Mouse (Mus musculus) lung, postnatal 14 days (tissue): ENCODE measurements around the gene Micall2.
"Not testable (repeated sequence)": the region's sequence is repeated elsewhere in the genome, so short reads cannot be mapped to it uniquely, and the experiment has no call there.

Experiments
- DNase-seq: peaks from one replicate; pipeline ENCODE4 v3.0.0; 2021

The Micall2 gene

DNA sequence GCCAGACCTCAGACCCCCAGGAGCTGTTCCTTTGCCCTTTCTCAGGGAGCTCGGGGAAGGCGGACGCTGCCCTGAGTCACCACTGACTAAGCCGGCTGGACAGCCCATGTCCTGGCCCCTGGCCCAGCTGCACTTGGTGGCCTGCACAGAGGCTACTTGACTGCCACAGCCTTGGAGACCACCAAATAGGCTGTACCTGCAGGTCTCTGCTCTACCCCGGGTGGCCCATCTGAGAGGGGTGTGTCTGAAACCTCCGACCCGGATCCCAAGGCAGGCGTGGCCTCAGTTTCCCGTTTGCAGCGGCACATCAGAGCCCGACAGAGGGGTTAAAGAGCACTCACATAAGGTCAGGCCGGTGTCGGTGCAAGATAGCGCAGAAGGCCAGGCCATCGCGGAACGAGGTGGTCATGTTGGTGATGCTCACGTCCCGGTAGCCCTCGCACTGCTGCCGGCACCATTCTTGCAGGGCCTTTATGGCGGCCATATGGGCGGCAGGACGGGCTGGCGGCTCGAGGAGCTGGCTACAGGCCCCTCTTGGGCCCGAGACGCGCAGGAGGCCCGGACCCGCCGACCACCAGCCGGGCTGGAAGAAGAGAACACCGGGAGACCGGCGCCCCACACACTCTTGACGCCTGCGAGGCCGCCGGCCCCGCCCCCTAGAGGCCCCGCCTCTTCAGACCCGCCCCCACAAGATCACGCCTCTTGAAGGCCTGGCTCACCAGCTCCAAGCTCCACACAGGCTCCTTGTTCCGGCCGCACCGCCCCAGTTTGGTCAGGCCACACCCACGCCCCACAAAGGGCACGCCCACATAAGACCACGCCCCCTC lies at the start of gene Micall2:
TSS of gene Micall2 (minus strand) at position 660 of the 827 bp plus-strand sequence.
- DNase-seq: peak; percentile 96

DNA sequence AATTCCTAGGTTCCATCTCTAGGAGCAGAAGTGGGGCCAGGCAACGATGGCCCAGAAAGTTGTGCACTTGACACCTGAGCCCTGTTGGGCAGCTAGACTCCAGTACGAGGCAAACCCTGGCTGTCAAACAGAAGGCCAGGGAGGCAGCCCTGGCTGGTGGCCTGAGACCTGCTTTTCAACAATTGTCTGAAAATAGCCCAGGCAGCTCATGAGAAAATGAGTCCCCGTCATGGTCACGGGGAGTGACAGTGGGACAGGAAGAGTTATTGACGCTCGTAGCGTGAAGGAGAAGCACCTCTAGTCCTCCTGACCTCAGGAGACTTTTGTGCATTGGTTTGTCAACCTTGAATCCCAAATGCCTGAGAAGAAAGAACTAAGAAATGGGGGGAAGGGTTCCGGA lies 45.3 kb upstream of the Micall2 start:
- DNase-seq: no peak

GRCm38 (mm10) chr5:139776966-139777365 lies 40.8 kb upstream of the Micall2 start:
- DNase-seq: no peak

- DNase-seq: peak; percentile 98
These were observed 39.2 kb upstream of the Micall2 start, which contains the start of gene Ints1 for GRCm38 (mm10) chr5:139775216-139775926. TSS of gene Ints1 (minus strand) at chr5:139775674.

DNA sequence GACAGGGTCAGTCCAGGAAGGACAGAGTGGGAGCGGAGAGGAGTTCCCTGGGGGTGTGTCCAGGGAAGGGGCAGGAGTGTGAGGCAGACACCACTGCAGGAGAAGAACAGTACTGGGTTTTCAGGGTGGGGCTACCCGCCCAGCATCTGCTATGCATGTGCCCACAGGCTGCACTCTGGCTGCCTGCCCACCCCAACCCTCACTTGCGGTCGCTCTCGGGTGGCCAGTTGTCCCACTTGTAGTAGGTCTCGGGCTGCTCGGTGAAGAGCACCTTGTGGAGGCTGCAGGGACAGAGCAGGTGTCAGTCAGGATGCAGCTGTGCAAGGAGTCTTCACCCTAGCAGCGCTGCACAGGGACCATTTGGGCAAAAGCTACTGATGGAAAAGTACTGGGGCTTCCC lies 32.1 kb upstream of the Micall2 start:
- DNase-seq: no peak

DNA sequence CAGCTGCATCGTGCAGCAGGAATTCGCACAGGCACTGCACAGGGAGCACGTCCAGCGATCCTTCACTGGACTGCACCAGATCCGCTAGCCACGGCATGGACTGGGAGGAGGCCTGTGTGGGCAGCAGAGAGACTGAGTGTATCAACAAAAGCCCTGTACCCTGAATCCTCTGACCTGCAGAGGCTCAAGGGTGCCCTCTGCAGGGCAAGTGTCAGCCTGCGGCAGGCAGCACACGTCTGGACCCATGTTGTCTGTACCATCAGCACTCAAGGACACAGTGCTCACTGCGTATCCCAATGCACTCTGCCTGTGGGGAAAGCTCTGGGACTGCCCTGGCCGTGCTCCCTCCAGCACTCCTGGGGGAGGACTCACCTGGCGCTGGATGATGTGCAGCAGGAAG lies 28.2 kb upstream of the Micall2 start:
- DNase-seq: no peak

GRCm38 (mm10) chr5:139758096-139758495 lies 22.0 kb upstream of the Micall2 start:
- DNase-seq: no peak

DNA sequence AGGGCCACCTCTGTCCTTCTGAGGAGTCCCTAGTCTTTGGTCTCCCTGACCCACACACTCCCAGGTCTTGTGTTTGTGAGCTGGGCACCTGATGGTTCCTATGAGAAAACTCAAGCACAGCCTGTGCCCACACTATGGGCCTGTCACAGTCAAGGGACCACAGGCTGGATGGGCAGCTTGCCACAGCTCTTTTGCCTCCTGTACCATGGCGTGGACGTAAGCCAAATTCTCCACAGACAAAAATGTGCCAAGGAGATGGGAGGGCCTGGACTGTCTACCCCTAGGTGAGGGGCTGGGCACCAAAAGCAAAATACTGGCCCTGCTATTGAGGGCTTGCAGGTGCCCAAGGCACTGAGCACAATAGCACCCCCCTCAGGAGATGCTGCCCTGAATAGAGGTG lies 20.4 kb upstream of the Micall2 start:
- DNase-seq: no peak

GRCm38 (mm10) chr5:139756135-139756534 lies 20.0 kb upstream of the Micall2 start:
- DNase-seq: no peak

- peak; percentile 64 for DNase-seq
These were observed 18.6 kb upstream of the Micall2 start for GRCm38 (mm10) chr5:139754753-139755152.

DNA sequence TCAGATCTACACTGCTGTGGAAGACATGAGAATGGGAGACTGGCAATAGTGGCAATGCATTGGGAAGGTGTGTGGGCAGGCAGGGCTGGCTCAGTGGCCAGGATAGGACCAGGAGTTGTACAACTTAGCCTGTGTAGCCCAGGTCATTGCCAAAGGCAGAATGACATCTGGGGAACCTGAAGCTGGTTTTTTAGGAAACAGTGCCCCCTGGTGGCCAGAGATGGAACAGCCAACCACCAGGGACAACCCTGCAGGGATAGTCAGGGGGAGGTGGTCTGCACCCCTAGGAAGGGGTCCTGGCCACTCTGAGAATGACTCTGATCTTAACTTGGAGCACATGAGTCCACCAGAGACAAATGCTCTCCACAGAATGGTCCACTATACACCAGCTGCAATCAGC lies 14.4 kb upstream of the Micall2 start:
- peak; percentile 77 for DNase-seq

DNA sequence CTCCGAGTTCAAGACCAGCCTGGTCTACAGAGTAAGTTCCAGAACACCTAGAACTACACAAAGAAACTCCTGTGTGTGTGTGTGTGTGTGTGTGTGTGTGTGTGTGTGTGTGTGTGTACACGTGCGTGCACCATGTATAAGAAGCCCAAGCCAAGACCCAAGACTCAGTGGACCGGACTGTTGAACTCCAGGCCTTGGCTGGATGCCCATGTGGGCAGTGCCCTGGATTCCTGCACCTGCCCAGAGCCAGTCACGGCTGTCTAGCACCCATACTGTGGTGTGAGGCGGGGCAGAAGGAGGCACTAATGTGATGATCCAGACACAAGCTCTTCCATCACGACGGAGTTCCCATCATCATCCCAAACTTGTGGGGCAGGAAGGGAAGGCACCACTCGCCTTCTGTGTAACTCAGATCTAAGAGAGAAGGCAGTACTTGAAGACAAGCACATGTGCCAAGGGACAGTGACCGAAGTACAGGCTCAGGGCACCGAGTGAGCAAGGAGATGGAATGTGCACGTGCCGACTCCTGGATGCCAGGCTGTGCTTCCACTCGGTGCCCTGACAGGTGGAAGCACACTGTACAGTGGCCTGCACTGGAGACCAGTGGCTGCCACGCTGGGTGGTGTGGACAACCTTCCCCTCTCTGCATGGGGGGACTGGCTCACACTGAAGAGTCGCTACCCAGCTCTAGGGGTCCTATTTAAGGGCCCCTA lies 13.4 kb upstream of the Micall2 start:
- no peak for DNase-seq

DNA sequence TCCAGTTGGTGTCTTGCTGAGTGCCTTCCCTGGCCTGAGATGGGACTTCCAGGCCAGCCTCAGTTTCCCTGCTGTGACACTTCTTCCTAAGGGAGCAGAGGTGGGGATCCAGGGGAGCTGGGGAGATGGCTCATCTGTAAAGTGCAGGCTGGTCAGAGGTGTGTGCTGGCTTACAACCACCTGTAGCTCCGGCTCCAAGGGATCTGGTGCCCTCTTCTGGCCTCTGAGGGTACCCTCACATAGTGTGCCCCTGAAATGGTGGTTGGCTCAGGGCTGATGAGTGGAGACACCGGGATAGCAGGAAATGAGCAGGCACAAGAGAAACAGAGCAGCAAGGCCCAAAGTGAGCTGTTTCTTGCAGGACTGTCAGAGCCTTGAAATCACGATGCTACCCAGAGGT lies 9.6 kb upstream of the Micall2 start:
- peak; percentile 74 for DNase-seq

DNA sequence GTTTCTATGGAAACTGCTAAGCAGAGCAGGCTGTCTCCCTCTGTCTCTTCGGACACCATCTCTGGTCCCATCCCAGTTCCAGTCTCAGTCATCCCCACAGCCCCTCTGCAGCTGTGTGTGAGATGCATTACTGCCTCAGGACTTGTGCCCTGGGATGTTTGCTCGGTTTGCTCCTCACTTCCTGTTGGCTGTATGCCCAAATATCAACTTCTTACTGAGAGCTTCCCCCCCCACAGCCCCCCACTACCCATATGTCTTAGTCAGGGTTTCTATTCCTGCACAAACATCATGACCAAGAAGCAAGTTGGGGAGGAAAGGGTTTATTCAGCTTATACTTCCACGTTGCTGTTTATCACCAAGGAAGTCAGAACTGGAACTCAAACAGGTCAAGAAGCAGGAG lies 6.5 kb upstream of the Micall2 start:
- not testable (repeated sequence) for DNase-seq

DNA sequence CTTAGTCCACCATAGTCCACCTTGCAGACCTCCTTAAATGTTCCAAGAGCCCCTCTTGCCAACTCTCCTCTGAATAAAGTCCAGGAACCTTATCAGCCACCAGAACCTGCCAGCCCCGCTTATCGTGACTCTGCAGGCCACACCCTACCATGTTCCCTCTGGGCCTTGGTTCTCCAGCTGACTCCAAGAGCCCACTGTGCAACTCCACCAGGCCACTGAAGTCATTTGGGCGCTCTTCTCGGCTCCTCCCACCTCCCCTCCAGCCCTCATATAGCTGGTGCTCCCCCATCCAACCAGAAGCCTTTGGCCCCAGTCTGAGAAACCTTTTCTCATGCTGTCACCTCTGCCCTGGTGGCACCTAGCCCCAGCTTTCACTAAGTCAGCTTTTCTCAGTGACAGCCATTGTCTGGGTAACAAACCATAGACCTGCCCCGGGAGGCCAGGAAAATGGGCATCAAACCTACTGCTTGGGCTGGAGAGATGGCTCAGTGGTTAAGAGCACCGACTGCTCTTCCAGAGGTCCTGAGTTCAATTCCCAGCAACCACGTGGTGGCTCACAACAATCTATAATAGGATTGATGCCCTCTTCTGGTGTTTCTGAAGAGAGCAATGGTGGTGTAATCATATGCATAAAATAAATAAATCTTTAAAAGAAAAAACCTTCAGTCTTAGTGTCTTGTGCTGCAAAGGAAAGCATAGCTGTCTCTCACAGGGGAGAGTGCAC lies 2.6 kb upstream of the Micall2 start:
- DNase-seq: no peak

DNA sequence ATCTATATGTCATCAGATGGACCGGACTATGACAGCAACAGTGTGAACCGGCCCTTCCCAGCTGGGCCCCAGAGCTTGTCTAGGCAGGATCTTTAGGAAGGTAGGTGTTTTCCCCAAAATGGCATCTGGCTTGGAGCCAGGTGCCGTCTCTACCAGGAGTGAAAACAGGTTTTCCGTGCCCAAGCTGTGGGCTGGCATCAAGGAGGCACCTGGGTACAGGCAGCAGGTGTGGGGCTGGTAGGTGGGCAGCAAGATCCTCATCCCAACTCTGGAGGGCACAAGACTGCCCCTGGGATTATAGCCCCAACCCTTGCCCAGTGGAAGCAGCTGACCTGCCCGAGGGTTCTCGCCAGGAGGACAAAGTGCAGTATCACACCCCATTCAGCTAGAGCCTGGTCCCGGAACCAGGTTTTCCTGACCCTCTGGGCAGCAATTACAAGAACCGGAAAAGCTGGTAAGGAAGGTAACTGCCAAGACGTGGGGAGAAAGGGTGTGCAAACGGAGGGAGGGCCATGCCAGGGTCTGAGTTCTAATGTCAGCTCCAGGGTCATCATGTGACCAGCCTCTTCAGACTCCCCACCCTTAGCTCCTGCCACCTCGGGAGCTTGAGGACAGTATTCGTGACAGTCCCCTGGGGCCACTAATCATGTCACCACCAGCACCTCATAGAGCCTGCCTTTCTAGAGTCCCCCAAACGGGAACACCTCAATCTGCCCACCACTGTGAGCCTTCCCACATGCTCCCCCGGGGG lies 1.9 kb upstream of the Micall2 start:
- no peak for DNase-seq

GRCm38 (mm10) chr5:139736504-139736940 lies 386 bp upstream of the Micall2 start:
- no peak for DNase-seq

GRCm38 (mm10) chr5:139734746-139735145 lies 1.4 kb downstream of the Micall2 start:
- DNase-seq: no peak

- DNase-seq: no peak
These were observed 2.1 kb downstream of the Micall2 start for GRCm38 (mm10) chr5:139734016-139734415.

DNA sequence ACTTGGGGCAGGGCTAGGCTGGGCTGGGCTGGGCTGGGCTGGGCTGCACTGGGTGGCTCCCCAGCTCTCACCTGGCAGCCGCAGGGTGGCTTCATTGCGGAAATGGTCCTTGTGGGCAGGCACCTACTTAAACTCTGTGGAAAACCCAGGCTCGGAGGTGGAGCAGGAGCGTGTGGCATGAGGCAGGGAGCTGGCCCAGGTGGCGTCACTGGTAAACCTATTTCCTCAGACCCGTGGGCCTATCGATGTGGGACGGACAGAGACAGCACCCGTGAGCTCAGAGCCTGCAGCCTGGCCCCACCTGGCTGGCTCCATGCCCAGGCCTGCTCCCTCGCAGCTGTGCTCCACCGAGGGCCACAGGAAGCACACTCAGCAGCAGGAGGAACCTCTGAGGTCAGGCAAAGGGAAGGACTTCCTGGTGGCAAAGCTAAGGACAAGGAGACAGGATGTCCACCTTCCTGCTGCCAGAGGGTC lies 3.5 kb downstream of the Micall2 start:
- DNase-seq: peak; percentile 56

GRCm38 (mm10) chr5:139730712-139731486 lies 5.2 kb downstream of the Micall2 start:
- DNase-seq: no peak
